Mouse (Mus musculus) kidney, embryonic 15.5 days (tissue): ENCODE results near the gene Bcl2l10. TPM values are rescaled to one million over a fixed set of nuclear protein-coding genes. Genes with fewer than 3 reads are reported as not detected.

Experiments used
- ATAC-seq: fragments of 200-750 bp; cut with Nextera tagmentation; replicated peaks from 2 replicates; pipeline ENCODE4 v1.8.0; 2017; ENCODE audit warnings: moderate TSS enrichment; ENCODE audit not compliant: low FRiP score
- H3K27ac ChIP-seq: fragments of 300-500 bp; sonication (generic); 2 replicates; pipeline ENCODE4 v1.5.1; 2015; ENCODE audit warnings: mild to moderate bottlenecking, inconsistent platforms
- H3K27me3 ChIP-seq: fragments of 300-500 bp; sonication (generic); 2 replicates; pipeline ENCODE4 v1.6.1; 2015; ENCODE audit warnings: inconsistent platforms
- H3K36me3 ChIP-seq: fragments of 300-500 bp; sonication (generic); 2 replicates; pipeline ENCODE4 v1.6.1; 2015; ENCODE audit warnings: inconsistent platforms
- H3K4me1 ChIP-seq: fragments of 300-500 bp; sonication (generic); 2 replicates; pipeline ENCODE4 v1.6.1; 2015; ENCODE audit warnings: inconsistent platforms
- H3K4me2 ChIP-seq: fragments of 300-500 bp; sonication (generic); 2 replicates; pipeline ENCODE4 v1.6.1; 2015; ENCODE audit warnings: moderate library complexity, mild to moderate bottlenecking, inconsistent platforms
- H3K4me3 ChIP-seq: fragments of 300-500 bp; sonication (generic); replicated peaks from 2 replicates; pipeline ENCODE4 v1.5.1; 2015; ENCODE audit warnings: mild to moderate bottlenecking, inconsistent platforms
- H3K9ac ChIP-seq: fragments of 300-500 bp; sonication (generic); 2 replicates; pipeline ENCODE4 v1.6.1; 2015; ENCODE audit warnings: mild to moderate bottlenecking, inconsistent platforms
- H3K9me3 ChIP-seq: fragments of 300-500 bp; sonication (generic); replicated peaks from 2 replicates; pipeline ENCODE4 v1.6.1; 2016; ENCODE audit warnings: inconsistent platforms
- WGBS: fragments of 180-500 bp; shearing (Covaris S2); methylation state at CpG from one replicate; pipeline ENCODE4 v1.1.7; 2015; ENCODE audit warnings: mixed read lengths; 5-methylcytosine and 5-hydroxymethylcytosine counted together
- polyA plus RNA-seq: library from polyadenylated mRNA; unstranded; fragments of >200 nt; fragmentation: Nextera tagmentation; extraction: Ambion mirVana; gene quantifications from 2 replicates; pipeline ENCODE4 v1.2.1, GENCODE M21; 2015

Bcl2l10 gene
- polyA plus RNA-seq, 1 experiment from 2014 or later: not detected

DNA sequence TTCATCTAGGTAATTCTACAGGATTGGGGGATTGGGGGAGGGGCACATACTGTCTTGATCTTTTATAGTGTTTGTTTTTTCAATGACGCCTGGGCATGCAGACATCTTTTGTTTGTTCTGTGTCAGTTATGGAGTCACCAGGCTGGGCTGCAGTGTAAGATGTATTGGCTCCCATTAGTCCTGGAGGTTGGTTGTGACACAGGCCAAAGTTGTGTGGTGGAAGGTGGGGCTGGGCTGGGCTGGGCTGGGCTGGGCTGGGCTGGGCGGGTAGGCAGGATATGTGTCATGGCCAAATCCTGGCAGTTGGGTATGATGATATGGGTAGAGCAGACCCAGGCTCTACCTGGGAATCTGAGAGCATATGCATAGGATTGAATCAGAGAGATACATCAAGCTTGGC, 31.2 kb downstream of the Bcl2l10 start:
- 75% methylated on average over 2 of the region's 2 CpGs for WGBS
- H3K36me3 ChIP-seq: no peaks in the 10 kb centered on the region
- no peak overlapping the region for H3K4me2 ChIP-seq
- no peaks in the 10 kb centered on the region for H3K27me3 ChIP-seq
- H3K4me3 ChIP-seq: no peak overlapping the region
- H3K4me1 ChIP-seq: no peaks in the 10 kb centered on the region
- no peak for ATAC-seq
- no peaks in the 10 kb centered on the region for H3K9me3 ChIP-seq
- H3K9ac ChIP-seq: no peak overlapping the region
- no peak overlapping the region for H3K27ac ChIP-seq

DNA sequence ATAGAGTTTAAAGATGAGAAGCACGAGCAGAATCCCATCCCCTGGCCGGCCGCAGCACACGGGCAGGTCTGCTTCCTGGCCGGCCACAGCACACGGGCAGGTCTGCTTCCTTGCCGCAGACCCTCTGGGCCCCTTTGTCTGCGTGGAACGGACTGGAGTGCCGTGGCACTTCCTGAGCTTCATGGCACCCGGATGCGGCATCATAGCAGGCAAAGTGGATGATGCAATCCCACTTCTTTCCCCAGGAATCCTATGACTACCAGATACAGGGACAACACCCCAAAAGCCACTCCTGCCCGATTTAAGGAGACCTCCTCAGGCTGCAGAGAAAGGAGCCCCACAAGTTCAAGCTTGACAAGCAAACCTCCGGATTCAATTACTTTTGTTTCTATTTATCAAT, 35.3 kb downstream of the Bcl2l10 start:
- Histone ChIP-seq H3K4me2 (no peak overlapping the region), H3K4me1 (no peaks in the 10 kb centered on the region), H3K36me3 (peaks cover 19% of the 10 kb centered on the region), H3K9me3 (no peaks in the 10 kb centered on the region), H3K27me3 (no peaks in the 10 kb centered on the region), H3K4me3 (no peak overlapping the region), H3K27ac (no peak overlapping the region), H3K9ac (no peak overlapping the region)
- no peak for ATAC-seq
- WGBS: 87% methylated on average over 14 of the region's 14 CpGs

- peaks cover 26% of the 10 kb centered on the region for H3K36me3 ChIP-seq
- H3K4me2 ChIP-seq: no peak overlapping the region
- no peaks in the 10 kb centered on the region for H3K4me1 ChIP-seq
- 80% methylated on average over 9 of the region's 9 CpGs for WGBS
- no peaks in the 10 kb centered on the region for H3K27me3 ChIP-seq
- no peak overlapping the region for H3K27ac ChIP-seq
- no peaks in the 10 kb centered on the region for H3K9me3 ChIP-seq
- no peak overlapping the region for H3K9ac ChIP-seq
- ATAC-seq: no peak
- no peak overlapping the region for H3K4me3 ChIP-seq
Observed at GRCm38 (mm10) chr9:75383785-75384184, 36.2 kb downstream of the Bcl2l10 start.

- 84% methylated on average over 3 of the region's 3 CpGs for WGBS
Observed at GRCm38 (mm10) chr9:75384337-75384962, 36.9 kb downstream of the Bcl2l10 start.

DNA sequence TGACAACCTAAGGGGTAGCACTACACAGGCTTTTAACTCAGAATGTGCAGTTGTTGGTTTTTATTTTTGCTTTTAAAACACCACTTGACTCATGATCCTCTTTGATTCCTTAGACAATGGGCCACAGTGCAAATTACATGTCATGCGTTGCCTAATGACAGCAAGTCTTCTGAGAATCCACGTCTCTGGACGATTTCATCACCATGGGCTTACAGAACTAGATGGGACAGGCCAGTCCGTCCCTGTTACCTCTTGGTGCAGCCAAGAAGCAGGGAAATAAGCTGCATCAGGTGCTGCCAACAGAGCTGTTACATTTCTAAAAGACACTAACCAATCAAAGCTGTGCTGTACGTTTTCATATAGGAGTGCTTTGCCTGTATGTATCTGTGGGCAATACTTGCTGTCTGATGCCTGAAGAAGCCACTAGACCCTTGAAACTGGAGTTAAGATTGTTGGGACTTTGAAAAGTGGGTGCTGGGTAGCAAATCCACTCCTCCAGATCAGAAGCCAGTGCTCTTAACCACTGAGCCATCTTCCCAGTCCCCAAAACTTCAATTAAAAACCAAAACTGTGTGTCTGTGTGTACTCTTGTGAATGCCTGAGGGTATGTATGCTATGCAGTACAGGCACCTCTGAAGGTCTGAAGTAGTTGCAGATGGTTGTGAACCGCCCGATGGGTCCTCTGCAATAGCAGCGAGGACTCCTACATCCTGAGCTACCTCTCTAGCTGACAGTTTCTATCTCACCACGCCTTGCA, 37.8 kb downstream of the Bcl2l10 start:
- Histone ChIP-seq H3K4me1 (no peaks in the 10 kb centered on the region), H3K27ac (no peak overlapping the region), H3K36me3 (peaks cover 40% of the 10 kb centered on the region), H3K9ac (no peak overlapping the region), H3K27me3 (no peaks in the 10 kb centered on the region), H3K4me2 (no peak overlapping the region), H3K4me3 (no peak overlapping the region), H3K9me3 (no peaks in the 10 kb centered on the region)
- 84% methylated on average over 9 of the region's 9 CpGs for WGBS
- ATAC-seq: no peak

More at GRCm38 (mm10) chr9:75384337-75384962, 36.9 kb downstream of the Bcl2l10 start:
- Histone ChIP-seq H3K9ac (no peak overlapping the region), H3K36me3 (peaks cover 33% of the 10 kb centered on the region), H3K27me3 (no peaks in the 10 kb centered on the region), H3K4me3 (no peak overlapping the region), H3K4me1 (no peaks in the 10 kb centered on the region), H3K9me3 (no peaks in the 10 kb centered on the region), H3K27ac (no peak overlapping the region), H3K4me2 (no peak overlapping the region)
- ATAC-seq: no peak

- Histone ChIP-seq H3K9ac (no peak overlapping the region), H3K4me1 (no peaks in the 10 kb centered on the region), H3K4me3 (no peak overlapping the region), H3K36me3 (peaks cover 91% of the 10 kb centered on the region), H3K4me2 (no peak overlapping the region), H3K9me3 (no peaks in the 10 kb centered on the region), H3K27ac (no peak overlapping the region), H3K27me3 (no peaks in the 10 kb centered on the region)
- no peak for ATAC-seq
- 86% methylated on average over 12 of the region's 12 CpGs for WGBS
Observed at GRCm38 (mm10) chr9:75393251-75393650, 45.7 kb downstream of the Bcl2l10 start.

GRCm38 (mm10) chr9:75395971-75396370, 48.4 kb downstream of the Bcl2l10 start:
- Histone ChIP-seq H3K27me3 (no peaks in the 10 kb centered on the region), H3K9ac (no peak overlapping the region), H3K4me3 (no peak overlapping the region), H3K27ac (no peak overlapping the region), H3K36me3 (peaks cover 69% of the 10 kb centered on the region), H3K4me2 (no peak overlapping the region), H3K4me1 (0 out of 2 replicates have a peak, but pooled peaks cover 5% of the 10 kb centered on the region), H3K9me3 (no peaks in the 10 kb centered on the region)
- ATAC-seq: no peak
- 78% methylated on average over 6 of the region's 6 CpGs for WGBS

DNA sequence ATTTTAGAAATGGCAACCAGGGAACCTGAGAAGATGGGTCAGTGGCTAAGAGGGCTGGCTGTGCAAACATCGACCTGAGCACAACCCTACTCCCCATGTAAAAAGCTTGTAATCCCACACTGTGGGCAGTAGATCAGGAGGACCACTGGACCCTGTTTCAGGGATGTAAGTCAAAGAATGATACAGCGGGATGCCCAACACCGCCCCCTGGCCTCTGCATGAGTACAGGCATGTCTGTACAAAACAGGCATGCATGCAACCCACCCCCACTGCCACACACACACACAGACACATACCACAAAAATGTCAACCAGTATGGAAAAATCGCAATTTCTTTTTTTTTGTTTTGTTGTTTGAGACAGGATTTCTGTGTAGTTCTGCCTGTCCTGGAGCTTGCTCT, 51.5 kb downstream of the Bcl2l10 start:
- no peak overlapping the region for H3K27ac ChIP-seq
- H3K36me3 ChIP-seq: peaks cover 41% of the 10 kb centered on the region
- no peak overlapping the region for H3K9ac ChIP-seq
- no peak for ATAC-seq
- no peaks in the 10 kb centered on the region for H3K27me3 ChIP-seq
- H3K4me2 ChIP-seq: no peak overlapping the region
- 87% methylated on average over 4 of the region's 4 CpGs for WGBS
- H3K4me3 ChIP-seq: no peak overlapping the region
- peaks cover 23% of the 10 kb centered on the region for H3K4me1 ChIP-seq
- H3K9me3 ChIP-seq: no peaks in the 10 kb centered on the region

DNA sequence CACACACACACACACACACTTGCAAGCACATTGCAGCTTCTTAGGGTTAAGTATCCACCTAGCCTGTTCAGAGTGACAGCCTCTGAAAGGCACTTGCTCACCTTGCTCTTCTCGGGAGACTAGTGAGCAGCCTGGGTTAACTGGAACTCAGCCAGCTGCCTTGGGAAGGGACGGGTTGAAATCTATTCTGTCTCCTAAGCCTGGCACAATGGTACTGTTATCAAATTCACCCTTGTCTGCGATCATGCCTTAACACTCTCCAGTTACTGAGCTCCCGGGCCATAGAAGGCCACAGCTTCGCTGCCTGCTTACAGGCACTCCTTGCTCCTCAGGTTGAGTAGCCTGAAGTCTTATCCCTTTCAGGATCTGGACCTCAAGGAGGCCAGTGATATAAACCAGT, 53.1 kb downstream of the Bcl2l10 start:
- Histone ChIP-seq H3K27me3 (no peaks in the 10 kb centered on the region), H3K36me3 (peaks cover 29% of the 10 kb centered on the region), H3K9ac (no peak overlapping the region), H3K27ac (no peak overlapping the region), H3K9me3 (no peaks in the 10 kb centered on the region), H3K4me3 (no peak overlapping the region), H3K4me2 (no peak overlapping the region), H3K4me1 (peaks cover 36% of the 10 kb centered on the region)
- no peak for ATAC-seq
- WGBS: 69% methylated on average over 5 of the region's 5 CpGs

Other genes starting within 250 kb of the Bcl2l10 start
- 3.7 and 3.9 TPM in 2 replicates for gene Myo5c, start 115.7 kb upstream of the Bcl2l10 start, polyA plus RNA-seq
- 24.9 and 27.3 TPM in 2 replicates for gene Gnb5, start 41.5 kb upstream of the Bcl2l10 start, polyA plus RNA-seq
- gene Mapk6, start 62.2 kb downstream of the Bcl2l10 start, polyA plus RNA-seq: 59.6 and 66.9 TPM in 2 replicates
- 42.9 and 43.4 TPM in 2 replicates for gene Leo1, start 93.8 kb downstream of the Bcl2l10 start, polyA plus RNA-seq
- gene Tmod3, start 211.9 kb downstream of the Bcl2l10 start, polyA plus RNA-seq: 143 and 144 TPM in 2 replicates